Mouse (Mus musculus) cortical plate, adult 2 months (tissue): ENCODE measurements at regions not wholly inside any gene's neighbourhood (a gene's known extent, or its start where the extent isn't known, plus 50 kb on each side); places are given as distances from the start of the nearest gene placed in this dataset.

Experiments
- CTCF ChIP-seq: fragments of 200-500 bp; IDR thresholded peaks from 2 replicates; pipeline ENCODE4 v1.5.1; 2011; ENCODE audit warnings: mild to moderate bottlenecking, control low read depth, low read length; ENCODE audit not compliant: insufficient read depth; ENCODE audit errors: extremely low read depth
- POLR2A ChIP-seq: fragments of 200-500 bp; IDR thresholded peaks from 2 replicates; pipeline ENCODE4 v1.6.1; 2011; ENCODE audit warnings: mild to moderate bottlenecking, low read length, control low read depth; ENCODE audit not compliant: insufficient read depth; ENCODE audit errors: extremely low read depth

DNA sequence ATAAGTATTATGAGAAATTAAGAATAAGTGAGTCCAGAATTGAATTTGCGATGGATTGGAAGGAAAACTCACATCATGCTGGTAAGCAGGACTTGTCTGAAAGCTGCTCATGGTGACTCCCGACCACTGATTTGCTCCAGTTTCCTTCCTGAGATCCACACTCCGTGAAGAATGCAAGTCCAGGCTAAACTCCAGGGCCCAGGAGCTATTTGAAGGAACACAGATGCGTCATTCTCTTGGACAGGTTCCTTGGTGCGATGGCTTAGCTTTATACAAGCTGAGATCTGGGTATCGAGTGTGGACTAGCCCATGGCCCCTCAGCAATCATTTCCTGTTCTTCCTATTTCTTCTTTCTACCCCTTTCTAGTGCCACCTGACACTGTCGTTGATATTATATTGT is 192.3 kb upstream of the Zfp64 start:
- no peak for TF ChIP-seq CTCF
- TF ChIP-seq POLR2A: no peak
